Mouse (Mus musculus): Measurements from ENCODE around the gene Dgkb. TPM values are rescaled to one million over a fixed set of nuclear protein-coding genes. Genes with fewer than 3 reads are reported as not detected.

Dgkb gene
- polyA plus RNA-seq, 1 experiment = 1.1 TPM

GRCm38 (mm10) chr12:37942163-37942562 is 124.6 kb downstream of the Dgkb start:
- Histone ChIP-seq H3K27me3 (ENCODE audit: control insufficient read depth, insufficient read depth, low read length) (no peaks in the 10 kb centered on the region), H3K4me1 (ENCODE audit: control insufficient read depth, insufficient read depth, insufficient read length, low read length) (no peaks in the 10 kb centered on the region), H3K36me3 (ENCODE audit: control insufficient read depth, insufficient read depth, low read length) (no peaks in the 10 kb centered on the region), H3K27ac (ENCODE audit: insufficient read depth, low read depth, low read length) (no peak overlapping the region), H3K4me3 (ENCODE audit: low read depth, low read length) (no peak overlapping the region)
- 69% methylated on average over 2 of the region's 2 CpGs for WGBS
- no peak for TF ChIP-seq CTCF (IDR thresholded peaks at IDR 0.05; ENCODE audit: extremely low read depth, insufficient read length, insufficient replicate concordance, low read depth, low read length)
- TF ChIP-seq POLR2A (IDR thresholded peaks at IDR 0.05; ENCODE audit: low read depth, low read length) = no peak

GRCm38 (mm10) chr12:37956193-37956592 is 138.7 kb downstream of the Dgkb start:
- H3K27me3 ChIP-seq (ENCODE audit: control insufficient read depth, insufficient read depth, low read length) = no peaks in the 10 kb centered on the region
- H3K4me1 ChIP-seq (ENCODE audit: control insufficient read depth, insufficient read depth, insufficient read length, low read length) = no peaks in the 10 kb centered on the region
- no peaks in the 10 kb centered on the region for H3K36me3 ChIP-seq (ENCODE audit: control insufficient read depth, insufficient read depth, low read length)
- 58% methylated on average over 4 of the region's 4 CpGs for WGBS
- no peak overlapping the region for H3K27ac ChIP-seq (ENCODE audit: insufficient read depth, low read depth, low read length)
- TF ChIP-seq CTCF (IDR thresholded peaks at IDR 0.05; ENCODE audit: extremely low read depth, insufficient read length, insufficient replicate concordance, low read depth, low read length) (no peak), POLR2A (IDR thresholded peaks at IDR 0.05; ENCODE audit: low read depth, low read length) (no peak)
- H3K4me3 ChIP-seq (ENCODE audit: low read depth, low read length) = no peak overlapping the region

GRCm38 (mm10) chr12:37971482-37971881 is 154.0 kb downstream of the Dgkb start:
- Histone ChIP-seq H3K27me3 (ENCODE audit: control insufficient read depth, insufficient read depth, low read length) (no peaks in the 10 kb centered on the region), H3K27ac (ENCODE audit: insufficient read depth, low read depth, low read length) (no peak overlapping the region), H3K4me3 (ENCODE audit: low read depth, low read length) (no peak overlapping the region), H3K4me1 (ENCODE audit: control insufficient read depth, insufficient read depth, insufficient read length, low read length) (no peaks in the 10 kb centered on the region), H3K36me3 (ENCODE audit: control insufficient read depth, insufficient read depth, low read length) (no peaks in the 10 kb centered on the region)
- no peak for TF ChIP-seq POLR2A (IDR thresholded peaks at IDR 0.05; ENCODE audit: low read depth, low read length)
- no peak for TF ChIP-seq CTCF (IDR thresholded peaks at IDR 0.05; ENCODE audit: extremely low read depth, insufficient read length, insufficient replicate concordance, low read depth, low read length)
- 65% methylated on average over 1 of the region's 1 CpGs for WGBS

- Histone ChIP-seq H3K27me3 (ENCODE audit: control insufficient read depth, insufficient read depth, low read length) (no peaks in the 10 kb centered on the region), H3K36me3 (ENCODE audit: control insufficient read depth, insufficient read depth, low read length) (no peaks in the 10 kb centered on the region), H3K27ac (ENCODE audit: insufficient read depth, low read depth, low read length) (no peak overlapping the region), H3K4me3 (ENCODE audit: low read depth, low read length) (no peak overlapping the region), H3K4me1 (ENCODE audit: control insufficient read depth, insufficient read depth, insufficient read length, low read length) (no peaks in the 10 kb centered on the region)
- WGBS = 73% methylated on average over 2 of the region's 2 CpGs
- TF ChIP-seq CTCF (IDR thresholded peaks at IDR 0.05; ENCODE audit: extremely low read depth, insufficient read length, insufficient replicate concordance, low read depth, low read length) = no peak
- TF ChIP-seq POLR2A (IDR thresholded peaks at IDR 0.05; ENCODE audit: low read depth, low read length) = no peak
These were observed 161.1 kb downstream of the Dgkb start for GRCm38 (mm10) chr12:37978498-37979187.

DNA sequence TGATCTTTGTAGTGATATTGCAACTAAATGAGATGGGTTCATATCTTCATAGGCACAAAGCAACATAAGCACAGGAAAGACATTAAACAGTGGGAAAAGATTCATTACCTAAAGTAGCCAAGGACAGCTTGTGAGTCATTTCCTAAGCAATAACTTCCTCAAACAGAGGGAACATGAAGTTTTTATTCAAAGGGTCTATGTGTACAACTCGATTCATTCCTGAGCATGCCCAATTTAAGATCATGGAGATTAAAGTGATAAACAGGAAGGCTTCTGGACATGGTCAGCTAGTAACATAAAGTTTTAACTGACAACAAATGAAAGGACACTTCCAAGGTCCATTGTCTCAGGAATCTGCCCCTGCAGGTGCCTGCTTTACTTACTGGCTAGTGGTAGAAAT is 167.8 kb downstream of the Dgkb start:
- Histone ChIP-seq H3K27me3 (ENCODE audit: control insufficient read depth, insufficient read depth, low read length) (no peaks in the 10 kb centered on the region), H3K4me1 (ENCODE audit: control insufficient read depth, insufficient read depth, insufficient read length, low read length) (no peaks in the 10 kb centered on the region), H3K36me3 (ENCODE audit: control insufficient read depth, insufficient read depth, low read length) (no peaks in the 10 kb centered on the region), H3K4me3 (ENCODE audit: low read depth, low read length) (no peak overlapping the region), H3K27ac (ENCODE audit: insufficient read depth, low read depth, low read length) (no peak overlapping the region)
- WGBS = 54% methylated on average over 1 of the region's 1 CpGs
- TF ChIP-seq POLR2A (IDR thresholded peaks at IDR 0.05; ENCODE audit: low read depth, low read length) (no peak), CTCF (IDR thresholded peaks at IDR 0.05; ENCODE audit: extremely low read depth, insufficient read length, insufficient replicate concordance, low read depth, low read length) (no peak)

DNA sequence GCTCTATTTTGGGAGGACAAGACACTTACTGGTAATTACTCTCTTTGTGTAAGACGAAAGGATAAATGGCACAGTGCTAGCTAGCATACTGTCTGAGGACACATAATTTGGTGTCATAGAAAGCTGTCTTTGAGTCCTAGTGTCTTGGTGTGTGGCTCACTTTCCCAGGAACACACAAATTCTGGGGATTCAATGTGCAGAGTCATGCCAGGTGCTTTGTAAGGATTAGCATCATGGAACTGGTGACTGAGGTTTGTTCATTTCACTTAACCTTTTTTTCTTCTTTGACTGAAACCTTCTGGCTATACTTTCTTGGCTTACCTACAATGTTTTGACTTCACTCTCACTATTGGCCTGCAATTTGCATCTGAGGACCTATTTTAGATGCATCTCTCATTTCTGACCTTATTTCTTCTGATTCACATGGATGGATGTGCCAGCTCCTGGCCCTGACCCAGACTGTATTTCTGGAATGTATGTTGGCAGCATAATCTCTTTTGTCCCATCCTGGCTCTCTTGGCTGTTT is 170.6 kb downstream of the Dgkb start:
- Histone ChIP-seq H3K4me1 (ENCODE audit: control insufficient read depth, insufficient read depth, insufficient read length, low read length) (no peaks in the 10 kb centered on the region), H3K27ac (ENCODE audit: insufficient read depth, low read depth, low read length) (no peak overlapping the region), H3K36me3 (ENCODE audit: control insufficient read depth, insufficient read depth, low read length) (no peaks in the 10 kb centered on the region), H3K4me3 (ENCODE audit: low read depth, low read length) (no peak overlapping the region), H3K27me3 (ENCODE audit: control insufficient read depth, insufficient read depth, low read length) (no peaks in the 10 kb centered on the region)
- 81% methylated on average over 1 of the region's 1 CpGs for WGBS
- TF ChIP-seq CTCF (IDR thresholded peaks at IDR 0.05; ENCODE audit: extremely low read depth, insufficient read length, insufficient replicate concordance, low read depth, low read length) = no peak
- TF ChIP-seq POLR2A (IDR thresholded peaks at IDR 0.05; ENCODE audit: low read depth, low read length) = no peak

GRCm38 (mm10) chr12:37993221-37993620 is 175.7 kb downstream of the Dgkb start:
- Histone ChIP-seq H3K27ac (ENCODE audit: insufficient read depth, low read depth, low read length) (no peak overlapping the region), H3K27me3 (ENCODE audit: control insufficient read depth, insufficient read depth, low read length) (no peaks in the 10 kb centered on the region), H3K36me3 (ENCODE audit: control insufficient read depth, insufficient read depth, low read length) (no peaks in the 10 kb centered on the region), H3K4me3 (ENCODE audit: low read depth, low read length) (no peak overlapping the region), H3K4me1 (ENCODE audit: control insufficient read depth, insufficient read depth, insufficient read length, low read length) (no peaks in the 10 kb centered on the region)
- 82% methylated on average over 1 of the region's 1 CpGs for WGBS
- TF ChIP-seq POLR2A (IDR thresholded peaks at IDR 0.05; ENCODE audit: low read depth, low read length) (no peak), CTCF (IDR thresholded peaks at IDR 0.05; ENCODE audit: extremely low read depth, insufficient read length, insufficient replicate concordance, low read depth, low read length) (no peak)

Measured in small intestine, adult 2 months (tissue).